In the genomic region with DNA sequence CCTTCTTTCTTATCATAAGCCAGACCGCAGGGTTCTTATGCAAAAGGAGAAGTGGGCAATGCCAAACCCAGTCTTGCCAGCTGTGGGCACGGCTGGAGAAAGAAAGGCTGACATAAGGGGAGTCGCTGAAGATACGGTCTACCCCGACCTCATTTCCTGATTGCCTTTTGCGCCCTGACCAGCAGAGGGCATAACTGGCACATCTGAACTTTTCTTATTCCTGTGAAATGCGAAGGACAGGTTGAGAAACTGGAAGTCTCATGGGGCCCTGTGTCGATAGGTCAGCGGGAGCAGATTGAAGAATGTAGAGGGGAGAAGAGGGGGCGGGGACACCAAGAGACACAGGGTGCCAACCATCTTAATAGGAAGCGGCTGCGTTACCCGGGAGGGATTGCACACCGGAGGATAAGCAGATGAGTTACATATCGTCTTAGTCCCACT, we compare ENCODE assay signal across 8 mouse cellular contexts.
DNase-seq lines count a peak whose midpoint lies in the region; ATAC-seq and TF ChIP-seq lines count a peak whose summit lies in the region.

No protein-coding gene starts in this region.

- peak; percentile 85 for DNase-seq in 3T3-L1 (ENCODE audit: low read depth, low spot score)
- DNase-seq in adrenal gland, postnatal 25 days: peak; percentile 44
- peak; percentile 68 for DNase-seq in embryonic facial prominence, embryonic 14.5 days (ENCODE audit: low spot score)
- DNase-seq in heart, embryonic 10.5 days (ENCODE audit: low spot score): peak; percentile 86
- peak; percentile 68 for DNase-seq in limb, embryonic 14.5 days (ENCODE audit: low spot score)
- DNase-seq in spleen, adult 18-20 months: peak; percentile 43 to 61

- TF ChIP-seq POLR2A in limb, embryonic 14.5 days (IDR thresholded peaks at IDR 0.05; ENCODE audit: borderline replicate concordance, extremely low read depth, insufficient read depth, insufficient read length): no peak

- 1% methylated on average over 15 of the region's 15 CpGs for WGBS in embryonic facial prominence, embryonic 14.5 days
- WGBS in heart, embryonic 10.5 days: 2% methylated on average over 15 of the region's 15 CpGs
- WGBS in kidney, embryonic 14.5 days: 7% methylated on average over 15 of the region's 15 CpGs
- 7% methylated on average over 15 of the region's 15 CpGs for WGBS in limb, embryonic 14.5 days
- under 1% methylated on average over 15 of the region's 15 CpGs for WGBS in midbrain, embryonic 15.5 days

- 0 out of 2 replicates have a peak, but pooled peaks cover 5% of the 10 kb centered on the region for H3K27me3 ChIP-seq in embryonic facial prominence, embryonic 14.5 days (replicated peaks; ENCODE audit: control insufficient read depth, insufficient read depth, low read length)
- H3K27me3 ChIP-seq in heart, embryonic 10.5 days (ENCODE audit: insufficient read depth, poor library complexity, severe bottlenecking): peaks cover 6% of the 10 kb centered on the region; the same call in 1 of the 2 replicates
- peaks cover 3% of the 10 kb centered on the region; the same call in 1 of the 2 replicates for H3K27me3 ChIP-seq in kidney, embryonic 14.5 days (ENCODE audit: control insufficient read depth, insufficient read depth, low read length)
- H3K27me3 ChIP-seq in limb, embryonic 14.5 days (ENCODE audit: control insufficient read depth, insufficient read depth, low read length): peaks cover 10% of the 10 kb centered on the region
- peaks cover 17% of the 10 kb centered on the region; the same call in 1 of the 2 replicates for H3K27me3 ChIP-seq in midbrain, embryonic 15.5 days (replicated peaks)

- H3K4me2 ChIP-seq in embryonic facial prominence, embryonic 14.5 days (ENCODE audit: low read depth, low read length): peak overlapping the region; percentile 73
- peak overlapping the region; percentile 81 for H3K4me2 ChIP-seq in kidney, embryonic 14.5 days (replicated peaks; ENCODE audit: low read depth, low read length)
- peak overlapping the region; percentile 58 for H3K4me2 ChIP-seq in limb, embryonic 14.5 days (replicated peaks; ENCODE audit: low read depth, low read length, severe bottlenecking)
- H3K4me2 ChIP-seq in midbrain, embryonic 15.5 days: peak overlapping the region; percentile 65

- peak; percentile 17; the same call in 1 of the 2 replicates for ATAC-seq in embryonic facial prominence, embryonic 14.5 days (ENCODE audit: low read depth)
- ATAC-seq in kidney, embryonic 14.5 days (ENCODE audit: low FRiP score, low TSS enrichment): no peak
- ATAC-seq in limb, embryonic 14.5 days (ENCODE audit: low FRiP score, low read depth): peak; percentile 14; the same call in 1 of the 2 replicates
- 0 out of 2 replicates have a peak, but pooled peaks have one; percentile 12 for ATAC-seq in midbrain, embryonic 15.5 days (replicated peaks)

- H3K4me3 ChIP-seq in embryonic facial prominence, embryonic 14.5 days (ENCODE audit: low read depth, low read length): peak overlapping the region; percentile 40
- H3K4me3 ChIP-seq in heart, embryonic 10.5 days: peak overlapping the region; percentile 57
- H3K4me3 ChIP-seq in kidney, embryonic 14.5 days (ENCODE audit: low read length): peak overlapping the region; percentile 38
- peak overlapping the region; percentile 33 for H3K4me3 ChIP-seq in limb, embryonic 14.5 days (replicated peaks; ENCODE audit: low read length)
- H3K4me3 ChIP-seq in midbrain, embryonic 15.5 days: peak overlapping the region; percentile 38

- 0 out of 2 replicates have a peak, but pooled peaks cover 5% of the 10 kb centered on the region for H3K4me1 ChIP-seq in embryonic facial prominence, embryonic 14.5 days (ENCODE audit: control insufficient read depth, insufficient read depth, low read length)
- H3K4me1 ChIP-seq in heart, embryonic 10.5 days: peaks cover 21% of the 10 kb centered on the region
- 0 out of 2 replicates have a peak, but pooled peaks cover 4% of the 10 kb centered on the region for H3K4me1 ChIP-seq in kidney, embryonic 14.5 days (ENCODE audit: control insufficient read depth, insufficient read depth, low read length)
- peaks cover 7% of the 10 kb centered on the region for H3K4me1 ChIP-seq in limb, embryonic 14.5 days (ENCODE audit: control insufficient read depth, insufficient read depth, low read length)
- peaks cover 17% of the 10 kb centered on the region; the same call in 1 of the 2 replicates for H3K4me1 ChIP-seq in midbrain, embryonic 15.5 days

- peak overlapping the region; percentile 28 for H3K9ac ChIP-seq in embryonic facial prominence, embryonic 14.5 days (ENCODE audit: low read depth, low read length)
- peak overlapping the region; percentile 32; the same call in 1 of the 2 replicates for H3K9ac ChIP-seq in kidney, embryonic 14.5 days (ENCODE audit: low read depth, low read length)
- 0 out of 2 replicates have a peak overlapping the region, but pooled peaks have one; percentile 18 for H3K9ac ChIP-seq in limb, embryonic 14.5 days (ENCODE audit: low read depth, low read length, severe bottlenecking)
- peak overlapping the region; percentile 7 for H3K9ac ChIP-seq in midbrain, embryonic 15.5 days

- no peaks in the 10 kb centered on the region for H3K9me3 ChIP-seq in embryonic facial prominence, embryonic 14.5 days (ENCODE audit: control insufficient read depth, low read length)
- H3K9me3 ChIP-seq in heart, embryonic 10.5 days: no peaks in the 10 kb centered on the region
- no peaks in the 10 kb centered on the region for H3K9me3 ChIP-seq in kidney, embryonic 14.5 days (ENCODE audit: control insufficient read depth, low read length)
- no peaks in the 10 kb centered on the region for H3K9me3 ChIP-seq in limb, embryonic 14.5 days (ENCODE audit: control insufficient read depth, low read length)
- H3K9me3 ChIP-seq in midbrain, embryonic 15.5 days: no peaks in the 10 kb centered on the region

- H3K27ac ChIP-seq in embryonic facial prominence, embryonic 14.5 days (replicated peaks; ENCODE audit: low read depth, low read length): no peak overlapping the region
- H3K27ac ChIP-seq in heart, embryonic 10.5 days: 0 out of 2 replicates have a peak overlapping the region, but pooled peaks have one; percentile 56
- H3K27ac ChIP-seq in kidney, embryonic 14.5 days (ENCODE audit: low read depth, low read length): no peak overlapping the region
- H3K27ac ChIP-seq in limb, embryonic 14.5 days (replicated peaks; ENCODE audit: low read depth, low read length): no peak overlapping the region
- H3K27ac ChIP-seq in midbrain, embryonic 15.5 days: no peak overlapping the region

- no peaks in the 10 kb centered on the region for H3K36me3 ChIP-seq in embryonic facial prominence, embryonic 14.5 days (ENCODE audit: control insufficient read depth, insufficient read depth, low read length)
- no peaks in the 10 kb centered on the region for H3K36me3 ChIP-seq in heart, embryonic 10.5 days
- no peaks in the 10 kb centered on the region for H3K36me3 ChIP-seq in kidney, embryonic 14.5 days (ENCODE audit: control insufficient read depth, insufficient read depth, low read length)
- H3K36me3 ChIP-seq in limb, embryonic 14.5 days (ENCODE audit: control insufficient read depth, insufficient read depth, low read length): no peaks in the 10 kb centered on the region
- no peaks in the 10 kb centered on the region for H3K36me3 ChIP-seq in midbrain, embryonic 15.5 days (replicated peaks)
